Mouse (Mus musculus) midbrain, embryonic 10.5 days (tissue): ENCODE results near the gene A730015C16Rik. TPM values are rescaled to one million over a fixed set of nuclear protein-coding genes. Genes with fewer than 3 reads are reported as not detected.
A peak's percentile ranks its signal among the peaks of the same experiment; 100 is the strongest.

Experiments
- DNase-seq: peaks from one replicate; pipeline ENCODE4 v3.0.0-alpha.2; 2017; ENCODE audit warnings: low spot score
- H3K27ac ChIP-seq: fragments of 300-500 bp; sonication (generic); replicated peaks from 2 replicates; pipeline ENCODE4 v1.5.1; 2016; ENCODE audit warnings: mild to moderate bottlenecking
- H3K27me3 ChIP-seq: fragments of 300-500 bp; sonication (generic); 2 replicates; pipeline ENCODE4 v1.6.1; 2016; ENCODE audit warnings: low read depth, mild to moderate bottlenecking; ENCODE audit not compliant: poor library complexity, severe bottlenecking
- H3K36me3 ChIP-seq: fragments of 300-500 bp; sonication (generic); 2 replicates; pipeline ENCODE4 v1.6.1; 2016; ENCODE audit warnings: mild to moderate bottlenecking, moderate library complexity
- H3K4me1 ChIP-seq: fragments of 300-500 bp; sonication (generic); 2 replicates; pipeline ENCODE4 v1.6.1; 2016
- H3K4me3 ChIP-seq: fragments of 300-500 bp; sonication (generic); 2 replicates; pipeline ENCODE4 v1.5.1; 2016; ENCODE audit warnings: mild to moderate bottlenecking, moderate library complexity
- H3K9me3 ChIP-seq: fragments of 300-500 bp; sonication (generic); replicated peaks from 2 replicates; pipeline ENCODE4 v1.6.1; 2016; ENCODE audit warnings: mild to moderate bottlenecking
- WGBS: fragments of 180-500 bp; shearing (Covaris S2); methylation state at CpG from one replicate; pipeline ENCODE4 v1.1.7; 2016; 5-methylcytosine and 5-hydroxymethylcytosine counted together
- polyA plus RNA-seq: library from polyadenylated mRNA; unstranded; fragments of >200 nt; fragmentation: Nextera tagmentation; extraction: Ambion mirVana; gene quantifications from 2 replicates; pipeline ENCODE4 v1.2.1, GENCODE M21; 2016

A730015C16Rik gene
- polyA plus RNA-seq, 1 experiment from 2014 or later, result 1.5 TPM

DNA sequence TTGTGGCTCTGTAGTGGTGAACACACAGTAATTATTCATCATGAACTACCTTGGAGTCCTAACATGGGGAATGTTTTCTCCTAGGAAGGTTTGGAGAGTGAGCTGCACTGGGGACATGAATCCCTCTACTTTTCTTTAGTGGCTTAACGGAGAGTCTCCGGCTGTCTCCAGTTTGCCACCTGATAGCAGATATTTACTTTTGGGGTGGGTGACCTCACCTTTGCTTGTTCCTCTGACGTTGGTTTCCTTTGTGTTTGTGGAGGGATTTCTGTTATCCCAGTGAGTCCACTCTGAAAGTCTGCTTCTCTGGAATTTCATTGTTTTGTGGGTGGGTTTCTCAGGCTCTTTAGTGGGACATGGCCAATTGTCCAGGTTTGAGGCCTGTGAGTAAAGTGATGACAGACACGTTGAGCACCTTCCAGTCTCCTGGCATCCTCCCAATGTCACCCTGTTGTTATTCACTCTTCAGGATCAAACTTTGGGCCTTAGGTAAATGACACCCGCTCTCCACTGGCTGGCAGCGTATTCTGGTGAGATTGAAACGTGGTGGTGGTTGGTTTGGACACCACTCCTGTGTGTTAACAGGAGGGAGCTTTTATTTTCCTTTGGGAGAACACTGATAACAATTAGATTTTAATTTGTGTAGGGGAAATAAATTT, 6.4 kb downstream of the A730015C16Rik start:
- DNase-seq, result no peak
- H3K9me3 ChIP-seq, result no peaks in the 10 kb centered on the region
- H3K36me3 ChIP-seq, result peaks cover 15% of the 10 kb centered on the region
- no peaks in the 10 kb centered on the region for H3K27me3 ChIP-seq
- H3K27ac ChIP-seq, result no peak overlapping the region
- peaks cover 15% of the 10 kb centered on the region for H3K4me1 ChIP-seq
- no peak overlapping the region for H3K4me3 ChIP-seq
- WGBS, result 90% methylated on average over 7 of the region's 7 CpGs

DNA sequence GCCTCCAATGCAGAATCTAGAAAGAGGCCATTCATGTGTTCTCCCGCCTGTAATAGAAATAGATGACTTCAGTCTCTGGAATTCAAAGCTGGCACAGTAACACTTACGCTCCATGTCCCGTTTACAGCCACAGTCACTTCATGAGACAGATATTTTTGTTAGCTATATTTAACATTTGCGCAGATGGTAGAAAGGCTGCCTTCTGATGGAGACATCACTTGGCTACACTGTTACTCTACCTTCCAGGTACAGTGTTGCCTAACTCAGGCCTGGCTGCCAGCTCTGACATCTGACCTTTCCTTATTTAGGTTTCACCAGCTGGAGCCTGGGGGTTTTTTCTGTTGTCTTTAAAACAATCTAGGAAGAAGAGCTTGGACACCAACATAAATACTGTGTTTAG, 10.4 kb downstream of the A730015C16Rik start:
- 90% methylated on average over 4 of the region's 4 CpGs for WGBS
- H3K9me3 ChIP-seq, result no peaks in the 10 kb centered on the region

DNA sequence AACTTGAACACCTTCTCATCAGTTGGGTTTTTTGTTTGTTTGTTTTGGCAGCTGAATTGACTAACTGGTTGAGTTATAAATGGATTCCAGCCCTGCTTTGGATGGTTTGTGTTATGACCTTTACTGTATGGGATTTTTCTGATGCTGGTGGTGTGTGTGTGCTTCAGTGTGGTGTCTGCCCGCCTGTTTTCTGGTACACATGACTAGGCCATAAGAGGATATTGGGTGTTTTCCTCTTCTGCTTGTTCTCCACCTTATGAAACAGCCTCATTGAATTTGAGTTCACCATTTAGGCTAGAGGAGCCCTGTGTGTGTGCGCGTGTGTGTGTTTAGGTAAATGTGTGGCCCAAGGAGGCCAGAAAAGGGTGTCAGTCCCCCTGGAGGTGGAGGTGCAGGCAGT, 12.9 kb downstream of the A730015C16Rik start:
- H3K4me1 ChIP-seq, result peaks cover 33% of the 10 kb centered on the region
- no peak for DNase-seq
- peaks cover 10% of the 10 kb centered on the region for H3K36me3 ChIP-seq
- H3K4me3 ChIP-seq, result peak overlapping the region; percentile 98
- peak overlapping the region; percentile 100 for H3K27ac ChIP-seq
- 62% methylated on average over 3 of the region's 3 CpGs for WGBS
- H3K9me3 ChIP-seq, result no peaks in the 10 kb centered on the region
- no peaks in the 10 kb centered on the region for H3K27me3 ChIP-seq

More for the DNA sequence above, 10.4 kb downstream of the A730015C16Rik start:
- H3K4me1 ChIP-seq, result peaks cover 18% of the 10 kb centered on the region
- H3K27ac ChIP-seq, result no peak overlapping the region
- DNase-seq, result no peak
- peaks cover 15% of the 10 kb centered on the region for H3K36me3 ChIP-seq
- H3K4me3 ChIP-seq, result no peak overlapping the region
- H3K27me3 ChIP-seq, result no peaks in the 10 kb centered on the region

DNA sequence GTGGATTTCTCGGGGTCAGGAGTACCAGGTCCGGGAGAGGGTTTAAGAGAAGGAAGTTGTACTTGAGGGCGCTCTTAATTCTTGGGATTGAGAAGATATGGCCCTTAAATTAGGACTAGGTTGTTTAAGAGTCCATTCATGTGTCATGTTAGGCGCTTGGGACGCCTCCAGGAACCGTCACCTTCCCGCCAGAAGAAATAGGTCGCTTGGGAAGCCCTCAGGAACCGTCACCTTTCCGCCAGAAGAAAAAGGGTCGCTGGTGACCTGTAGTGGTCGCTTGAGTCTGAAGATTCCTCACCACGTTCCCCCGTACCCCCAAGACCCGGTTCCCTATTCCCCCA, 13.5 kb downstream of the A730015C16Rik start:
- Histone ChIP-seq H3K27ac (peak overlapping the region; percentile 100), H3K9me3 (no peaks in the 10 kb centered on the region), H3K4me1 (peaks cover 33% of the 10 kb centered on the region), H3K27me3 (no peaks in the 10 kb centered on the region), H3K4me3 (peak overlapping the region; percentile 98), H3K36me3 (peaks cover 10% of the 10 kb centered on the region)
- under 1% methylated on average over 15 of the region's 15 CpGs for WGBS
- DNase-seq, result no peak

DNA sequence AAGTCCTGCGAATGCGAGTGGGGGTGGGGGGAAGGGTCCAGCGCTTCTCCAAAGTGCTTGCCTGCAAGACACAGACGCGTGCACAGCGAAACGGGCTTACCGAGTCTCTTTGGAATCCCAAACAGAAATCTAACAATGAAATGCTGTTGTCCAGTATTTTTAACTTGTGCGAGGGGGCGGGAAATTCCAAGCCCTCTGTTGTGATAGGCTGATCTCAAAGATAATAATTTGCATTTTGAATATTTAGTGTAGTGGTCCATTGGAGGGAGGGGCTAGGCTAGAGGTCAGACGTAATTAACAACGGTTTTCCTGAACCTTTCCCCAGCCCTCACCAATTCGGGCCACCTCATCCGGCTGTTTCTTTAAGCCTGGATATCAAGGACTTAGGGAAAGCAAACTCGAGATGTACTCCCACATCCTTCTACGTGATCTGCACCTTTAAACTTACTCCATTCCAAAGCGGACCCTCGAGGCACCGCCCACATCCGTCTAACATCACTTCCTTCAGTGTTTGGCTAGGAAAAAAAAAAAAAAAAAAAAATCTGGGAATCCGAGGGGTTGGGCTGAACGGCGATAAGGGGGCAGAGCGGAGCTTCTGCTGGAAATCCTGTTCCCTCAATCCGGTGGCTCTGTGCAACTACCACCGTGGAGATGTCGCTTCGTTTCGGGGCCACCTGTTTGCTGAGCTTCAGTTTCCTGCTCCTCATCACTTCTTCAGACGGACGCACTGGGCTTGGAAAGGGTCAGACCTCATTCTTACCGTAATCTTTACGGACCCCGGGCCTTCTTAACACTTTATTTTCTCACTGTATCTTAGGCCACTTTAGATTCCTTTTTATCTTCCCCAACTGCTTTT, 14.1 kb downstream of the A730015C16Rik start, which contains the start of gene Txndc12:
Gene Txndc12 (plus strand): TSS at position 487 of the 856 bp plus-strand sequence.
- Histone ChIP-seq H3K27me3 (no peaks in the 10 kb centered on the region), H3K27ac (peak within 1 kb of the TSS; percentile 100), H3K4me1 (peaks cover 33% of the 10 kb centered on the region), H3K4me3 (peak within 1 kb of the TSS; percentile 98), H3K9me3 (no peaks in the 10 kb centered on the region), H3K36me3 (peaks cover 16% of the 10 kb centered on the region)
- DNase-seq, result peak; percentile 88
- under 1% methylated on average over 34 of the region's 34 CpGs for WGBS

DNA sequence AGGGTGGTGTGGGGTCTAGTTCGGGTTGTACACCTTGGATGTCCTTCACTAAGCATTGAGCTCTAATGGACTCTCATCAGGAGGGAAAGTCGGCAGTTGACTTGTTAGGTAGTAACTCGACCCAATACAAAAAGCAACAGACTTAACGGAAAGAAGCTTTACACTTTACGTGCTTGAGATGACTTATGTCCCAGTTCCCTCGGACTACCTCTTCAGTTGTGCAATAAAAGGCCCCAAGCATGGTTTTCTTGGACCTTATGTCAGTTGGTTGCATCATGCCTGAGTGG, 14.6 kb downstream of the A730015C16Rik start:
- peaks cover 21% of the 10 kb centered on the region for H3K36me3 ChIP-seq
- peak overlapping the region; percentile 98 for H3K4me3 ChIP-seq
- H3K27ac ChIP-seq, result peak overlapping the region; percentile 100
- H3K9me3 ChIP-seq, result no peaks in the 10 kb centered on the region
- WGBS, result 0% methylated on average over 6 of the region's 6 CpGs
- H3K27me3 ChIP-seq, result no peaks in the 10 kb centered on the region
- no peak for DNase-seq
- H3K4me1 ChIP-seq, result peaks cover 33% of the 10 kb centered on the region

DNA sequence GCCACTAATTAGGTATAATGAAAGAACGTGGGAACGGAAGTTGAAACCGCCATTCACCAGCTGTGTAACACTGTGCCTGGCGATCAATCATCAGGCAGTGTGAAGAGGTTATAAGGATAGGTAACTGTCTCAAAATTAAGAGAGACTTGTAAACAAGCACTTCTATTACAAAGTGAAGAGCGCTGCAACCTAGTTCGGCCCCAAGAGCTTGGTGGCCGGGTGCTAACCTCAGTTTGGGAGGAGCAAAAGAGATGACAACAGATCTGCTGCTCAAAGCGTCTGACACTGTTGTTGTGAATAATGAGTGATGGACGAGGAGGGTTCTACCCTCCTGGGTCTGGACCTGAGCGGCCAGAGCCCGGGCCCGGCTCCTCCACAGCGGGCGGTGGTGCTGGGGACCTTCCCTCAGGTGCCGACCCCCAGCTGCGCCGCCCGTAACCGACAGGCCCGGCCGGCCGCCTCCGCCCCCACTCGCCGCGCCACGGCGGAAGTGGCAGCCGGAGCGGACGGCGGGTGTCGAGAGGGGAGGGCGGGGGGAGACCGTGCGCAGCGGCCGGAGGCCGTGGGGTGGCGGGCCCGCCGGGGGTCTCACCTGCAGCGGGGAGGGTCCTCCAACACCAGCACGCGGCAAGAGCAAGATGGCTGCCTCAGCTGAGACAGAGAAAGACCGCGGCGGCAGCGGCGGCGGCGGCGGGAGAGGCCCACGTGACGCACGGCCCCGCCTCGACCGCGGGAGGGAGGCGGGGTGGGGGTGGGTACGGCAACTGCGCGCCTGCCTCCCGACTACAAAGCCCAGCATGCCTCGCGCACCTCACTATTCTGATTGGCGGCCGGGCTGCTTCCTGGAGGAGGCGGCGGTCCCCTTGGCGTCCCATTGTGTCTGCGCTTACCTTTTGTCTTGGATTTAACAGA, 15.2 kb downstream of the A730015C16Rik start, which contains the start of gene Btf3l4:
Gene Btf3l4 (minus strand): TSS at position 699 of the 912 bp plus-strand sequence.
- under 1% methylated on average over 73 of the region's 73 CpGs for WGBS

DNA sequence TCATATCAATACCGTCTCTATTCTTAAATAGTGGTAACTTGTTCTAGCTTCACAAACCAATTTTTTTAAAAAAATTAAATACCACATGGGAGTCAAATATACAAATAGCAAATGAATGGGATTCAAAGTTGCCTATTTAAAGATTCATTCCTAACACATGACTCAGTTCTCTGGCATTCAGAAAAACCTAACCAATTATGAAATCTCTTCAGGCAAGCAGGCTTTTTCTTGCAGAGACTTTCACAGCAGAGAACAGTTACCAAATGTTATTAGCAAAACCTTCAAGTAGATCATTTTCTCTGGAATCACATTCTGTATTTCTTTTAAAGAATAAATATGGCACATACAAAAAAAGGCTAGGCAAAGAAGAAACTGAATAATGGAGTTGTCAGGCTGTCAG, 17.7 kb downstream of the A730015C16Rik start:
- Histone ChIP-seq H3K27me3 (no peaks in the 10 kb centered on the region), H3K36me3 (peaks cover 51% of the 10 kb centered on the region), H3K9me3 (no peaks in the 10 kb centered on the region), H3K4me3 (no peak overlapping the region), H3K27ac (no peak overlapping the region), H3K4me1 (peaks cover 24% of the 10 kb centered on the region)
- no peak for DNase-seq
- 87% methylated on average over 1 of the region's 1 CpGs for WGBS

More for the DNA sequence above, 15.2 kb downstream of the A730015C16Rik start, which contains the start of gene Btf3l4:
- peaks cover 27% of the 10 kb centered on the region for H3K36me3 ChIP-seq
- H3K9me3 ChIP-seq, result no peaks in the 10 kb centered on the region
- peak within 1 kb of the TSS; percentile 100 for H3K27ac ChIP-seq
- peak; percentile 97 for DNase-seq
- H3K27me3 ChIP-seq, result no peaks in the 10 kb centered on the region
- peaks cover 33% of the 10 kb centered on the region for H3K4me1 ChIP-seq
- H3K4me3 ChIP-seq, result peak within 1 kb of the TSS; percentile 98

DNA sequence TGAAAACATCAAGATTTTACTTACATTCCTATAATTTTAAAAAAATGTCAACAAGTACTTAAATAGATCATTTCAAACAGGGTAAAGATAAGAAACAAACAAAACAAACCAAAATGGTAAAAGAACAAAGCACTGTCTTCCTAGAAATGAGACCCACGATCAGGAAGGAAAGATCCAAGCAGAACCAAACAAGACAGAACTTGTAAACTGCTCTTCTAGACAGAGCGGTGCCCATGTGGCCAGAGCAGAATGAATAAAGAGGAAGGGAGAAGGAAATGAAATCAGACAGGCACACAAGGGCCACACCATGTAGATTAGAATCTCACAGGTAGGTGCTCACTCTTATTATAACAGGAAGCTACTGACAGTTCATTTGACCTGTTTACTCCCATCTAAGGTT, 21.8 kb downstream of the A730015C16Rik start:
- H3K36me3 ChIP-seq, result peaks cover 92% of the 10 kb centered on the region
- no peak for DNase-seq
- no peak overlapping the region for H3K27ac ChIP-seq
- H3K4me3 ChIP-seq, result no peak overlapping the region
- H3K4me1 ChIP-seq, result peaks cover 9% of the 10 kb centered on the region
- WGBS, result 93% methylated on average over 2 of the region's 2 CpGs
- H3K9me3 ChIP-seq, result no peaks in the 10 kb centered on the region
- H3K27me3 ChIP-seq, result no peaks in the 10 kb centered on the region

DNA sequence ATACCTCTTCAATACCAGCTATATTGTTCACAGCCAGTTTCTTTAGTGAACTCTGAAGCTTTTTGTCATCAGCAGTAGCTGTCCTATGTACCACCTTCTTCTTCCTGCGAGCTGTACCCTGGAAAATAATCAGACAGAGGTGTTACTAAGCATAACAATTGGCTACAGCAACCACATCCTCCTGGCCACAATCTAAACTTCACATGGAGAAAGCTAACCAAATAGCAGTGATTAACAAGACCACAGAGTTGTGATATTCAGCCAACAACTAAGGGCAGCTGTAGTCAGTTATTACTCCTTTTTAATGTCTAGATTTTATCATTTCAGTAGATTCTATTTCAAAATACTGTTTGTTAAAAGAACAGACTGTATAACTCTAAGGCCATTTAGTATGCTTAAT, 22.3 kb downstream of the A730015C16Rik start:
- Histone ChIP-seq H3K27me3 (no peaks in the 10 kb centered on the region), H3K27ac (no peak overlapping the region), H3K4me3 (no peak overlapping the region), H3K36me3 (peaks cover 97% of the 10 kb centered on the region), H3K4me1 (peaks cover 3% of the 10 kb centered on the region), H3K9me3 (no peaks in the 10 kb centered on the region)
- WGBS, result 95% methylated on average over 1 of the region's 1 CpGs
- DNase-seq, result no peak

DNA sequence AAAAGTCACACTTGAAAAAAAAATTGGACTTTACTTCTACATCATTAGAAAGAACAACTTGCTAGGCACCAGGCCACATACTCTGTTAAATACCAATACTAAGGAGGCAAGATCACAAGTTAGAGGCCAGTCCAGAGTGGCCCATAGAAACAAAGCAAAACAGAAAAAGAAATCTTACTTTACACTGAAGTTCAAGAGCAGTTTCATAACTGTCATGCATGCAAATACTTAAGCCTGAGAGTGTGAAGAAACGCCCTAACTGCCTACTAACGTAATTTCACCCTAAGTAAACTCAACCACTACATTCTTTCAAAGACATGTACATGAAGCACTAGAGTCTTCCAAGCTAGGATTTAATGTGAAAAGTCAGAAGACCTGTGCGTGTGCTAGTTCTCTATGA, 22.7 kb downstream of the A730015C16Rik start:
- H3K36me3 ChIP-seq, result peaks cover 99% of the 10 kb centered on the region
- WGBS, result 96% methylated on average over 3 of the region's 3 CpGs

DNA sequence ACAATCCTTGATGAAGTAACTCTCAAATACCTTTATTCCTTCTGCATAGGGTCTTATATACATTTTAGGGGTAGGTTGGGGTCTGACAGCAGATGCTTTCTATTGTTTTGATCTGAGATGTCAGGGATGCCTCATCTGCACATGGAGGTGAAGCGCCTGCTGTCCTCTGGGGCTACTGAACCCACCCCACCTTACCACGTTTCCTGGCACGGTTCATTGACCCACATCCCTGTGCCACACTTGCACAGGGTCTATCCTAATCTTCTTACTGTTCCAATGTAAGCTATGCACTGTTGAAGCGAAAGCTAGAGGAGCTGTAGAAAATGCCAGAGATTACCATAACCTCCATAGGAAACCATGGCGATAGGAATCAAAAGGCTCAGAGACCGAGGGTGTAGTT, 36.9 kb downstream of the A730015C16Rik start:
- DNase-seq, result no peak
- H3K27ac ChIP-seq, result no peak overlapping the region
- WGBS, result 64% methylated on average over 6 of the region's 6 CpGs
- H3K27me3 ChIP-seq, result no peaks in the 10 kb centered on the region
- no peak overlapping the region for H3K4me3 ChIP-seq
- H3K9me3 ChIP-seq, result no peaks in the 10 kb centered on the region
- peaks cover 17% of the 10 kb centered on the region for H3K36me3 ChIP-seq
- peaks cover 5% of the 10 kb centered on the region; the same call in 1 of the 2 replicates for H3K4me1 ChIP-seq

More for the DNA sequence above, 22.7 kb downstream of the A730015C16Rik start:
- H3K27ac ChIP-seq, result no peak overlapping the region
- no peak for DNase-seq
- H3K27me3 ChIP-seq, result no peaks in the 10 kb centered on the region
- no peak overlapping the region for H3K4me3 ChIP-seq
- H3K4me1 ChIP-seq, result no peaks in the 10 kb centered on the region; the same call in 1 of the 2 replicates
- H3K9me3 ChIP-seq, result no peaks in the 10 kb centered on the region
